Mouse (Mus musculus): ENCODE results near the gene Immp2l. TPM values are rescaled to one million over a fixed set of nuclear protein-coding genes. Genes with fewer than 3 reads are reported as not detected.
"Not testable (repeated sequence)": the region's sequence is repeated elsewhere in the genome, so short reads cannot be mapped to it uniquely, and the experiment has no call there.

The Immp2l gene
- total RNA-seq, 2 experiments from 2014 or later = 10.8 to 12.0 TPM

GRCm38 (mm10) chr12:41649826-41650541 lies 626.1 kb downstream of the Immp2l start:
- no peak for DNase-seq (ENCODE audit: low spot score)

GRCm38 (mm10) chr12:41668280-41668679 lies 644.4 kb downstream of the Immp2l start:
- no peak for DNase-seq (ENCODE audit: low spot score)

GRCm38 (mm10) chr12:41669481-41669880 lies 645.6 kb downstream of the Immp2l start:
- DNase-seq (ENCODE audit: low spot score) = no peak

- no peak for DNase-seq (ENCODE audit: low spot score)
Observed at GRCm38 (mm10) chr12:41674861-41675260, 651.0 kb downstream of the Immp2l start.

- DNase-seq (ENCODE audit: low spot score) = no peak
Observed at GRCm38 (mm10) chr12:41680141-41680540, 656.3 kb downstream of the Immp2l start.

GRCm38 (mm10) chr12:41682141-41682540 lies 658.3 kb downstream of the Immp2l start:
- DNase-seq (ENCODE audit: low spot score) = no peak

- DNase-seq (ENCODE audit: low spot score) = no peak
Observed at GRCm38 (mm10) chr12:41689809-41690208, 665.9 kb downstream of the Immp2l start.

GRCm38 (mm10) chr12:41710608-41711007 lies 686.7 kb downstream of the Immp2l start:
- no peak for DNase-seq (ENCODE audit: low spot score)

- DNase-seq (ENCODE audit: low spot score) = no peak
Observed at GRCm38 (mm10) chr12:41716946-41717345, 693.1 kb downstream of the Immp2l start.

- DNase-seq (ENCODE audit: low spot score) = no peak
Observed at GRCm38 (mm10) chr12:41724585-41724984, 700.7 kb downstream of the Immp2l start.

GRCm38 (mm10) chr12:41726720-41727119 lies 702.8 kb downstream of the Immp2l start:
- no peak for DNase-seq (ENCODE audit: low spot score)

GRCm38 (mm10) chr12:41727221-41727620 lies 703.3 kb downstream of the Immp2l start:
- no peak for DNase-seq (ENCODE audit: low spot score)

- DNase-seq (ENCODE audit: low spot score) = no peak
Observed at GRCm38 (mm10) chr12:41727764-41728338, 704.0 kb downstream of the Immp2l start.

- DNase-seq (ENCODE audit: low spot score) = no peak
Observed at GRCm38 (mm10) chr12:41728467-41728866, 704.6 kb downstream of the Immp2l start.

GRCm38 (mm10) chr12:41729780-41730179 lies 705.9 kb downstream of the Immp2l start:
- DNase-seq (ENCODE audit: low spot score) = no peak

GRCm38 (mm10) chr12:41733168-41733567 lies 709.3 kb downstream of the Immp2l start:
- DNase-seq (ENCODE audit: low spot score) = no peak

- no peak for DNase-seq (ENCODE audit: low spot score)
Observed at GRCm38 (mm10) chr12:41742887-41743286, 719.0 kb downstream of the Immp2l start.

GRCm38 (mm10) chr12:41763396-41763795 lies 739.5 kb downstream of the Immp2l start:
- DNase-seq (ENCODE audit: low spot score) = no peak

GRCm38 (mm10) chr12:41773961-41774360 lies 750.1 kb downstream of the Immp2l start:
- no peak for DNase-seq (ENCODE audit: low spot score)

- peak; percentile 21 for DNase-seq (ENCODE audit: low spot score)
Observed at GRCm38 (mm10) chr12:41774623-41775323, 750.9 kb downstream of the Immp2l start.

GRCm38 (mm10) chr12:41777762-41778161 lies 753.9 kb downstream of the Immp2l start:
- DNase-seq (ENCODE audit: low spot score) = not testable (repeated sequence)

GRCm38 (mm10) chr12:41793681-41794080 lies 769.8 kb downstream of the Immp2l start:
- DNase-seq (ENCODE audit: low spot score) = not testable (repeated sequence)

- no peak for DNase-seq (ENCODE audit: low spot score)
Observed at GRCm38 (mm10) chr12:41829517-41829916, 805.6 kb downstream of the Immp2l start.

Measured in gastrocnemius, adult 18-20 months (tissue).